Mouse (Mus musculus): ENCODE data around the gene Snx29.
"Not testable (repeated sequence)": the region's sequence is repeated elsewhere in the genome, so short reads cannot be mapped to it uniquely, and the experiment has no call there.

The Snx29 gene

GRCm38 (mm10) chr16:11322409-11323323, at the start of gene Snx29:
TSS of gene Snx29 (plus strand) at chr16:11322908.
- peak; percentile 94 for DNase-seq (ENCODE audit: low read depth, low spot score)

- DNase-seq (ENCODE audit: low read depth, low spot score) = no peak
These were observed 45.8 kb upstream of the Snx29 start for GRCm38 (mm10) chr16:11276888-11277287.

GRCm38 (mm10) chr16:11278778-11279177, 43.9 kb upstream of the Snx29 start:
- DNase-seq (ENCODE audit: low read depth, low spot score) = no peak

GRCm38 (mm10) chr16:11282655-11283232, 40.0 kb upstream of the Snx29 start:
- no peak for DNase-seq (ENCODE audit: low read depth, low spot score)

- peak; percentile 65 for DNase-seq (ENCODE audit: low read depth, low spot score)
These were observed 37.8 kb upstream of the Snx29 start for GRCm38 (mm10) chr16:11284881-11285280.

GRCm38 (mm10) chr16:11285949-11286348, 36.8 kb upstream of the Snx29 start:
- DNase-seq (ENCODE audit: low read depth, low spot score) = peak; percentile 20

- DNase-seq (ENCODE audit: low read depth, low spot score) = not testable (repeated sequence)
These were observed 33.8 kb upstream of the Snx29 start for GRCm38 (mm10) chr16:11288873-11289272.

GRCm38 (mm10) chr16:11295583-11295982, 27.1 kb upstream of the Snx29 start:
- DNase-seq (ENCODE audit: low read depth, low spot score) = not testable (repeated sequence)

- peak; percentile 40 for DNase-seq (ENCODE audit: low read depth, low spot score)
These were observed 25.0 kb upstream of the Snx29 start for GRCm38 (mm10) chr16:11297700-11298099.

- DNase-seq (ENCODE audit: low read depth, low spot score) = no peak
These were observed 19.0 kb upstream of the Snx29 start for GRCm38 (mm10) chr16:11303741-11304140.

- no peak for DNase-seq (ENCODE audit: low read depth, low spot score)
These were observed 17.2 kb upstream of the Snx29 start for GRCm38 (mm10) chr16:11305531-11305930.

GRCm38 (mm10) chr16:11313512-11313911, 9.2 kb upstream of the Snx29 start, which contains the start of gene Tnfrsf17:
TSS of gene Tnfrsf17 (plus strand) at chr16:11313812.
- no peak for DNase-seq (ENCODE audit: low read depth, low spot score)

- DNase-seq (ENCODE audit: low read depth, low spot score) = no peak
These were observed 6.9 kb upstream of the Snx29 start for GRCm38 (mm10) chr16:11315786-11316320.

GRCm38 (mm10) chr16:11316748-11317147, 6.0 kb upstream of the Snx29 start:
- no peak for DNase-seq (ENCODE audit: low read depth, low spot score)

GRCm38 (mm10) chr16:11317324-11317723, 5.4 kb upstream of the Snx29 start:
- no peak for DNase-seq (ENCODE audit: low read depth, low spot score)

- peak; percentile 21 for DNase-seq (ENCODE audit: low read depth, low spot score)
These were observed 780 bp downstream of the Snx29 start for GRCm38 (mm10) chr16:11323324-11324051.

GRCm38 (mm10) chr16:11330081-11330800, 7.5 kb downstream of the Snx29 start:
- DNase-seq (ENCODE audit: low read depth, low spot score) = no peak

- no peak for DNase-seq (ENCODE audit: low read depth, low spot score)
These were observed 8.3 kb downstream of the Snx29 start for GRCm38 (mm10) chr16:11331030-11331429.

- no peak for DNase-seq (ENCODE audit: low read depth, low spot score)
These were observed 20.6 kb downstream of the Snx29 start for GRCm38 (mm10) chr16:11343292-11343815.

- DNase-seq (ENCODE audit: low read depth, low spot score) = no peak
These were observed 29.2 kb downstream of the Snx29 start for GRCm38 (mm10) chr16:11351903-11352302.

GRCm38 (mm10) chr16:11359173-11359572, 36.5 kb downstream of the Snx29 start:
- no peak for DNase-seq (ENCODE audit: low read depth, low spot score)

Data from CD4-positive helper T cell, adult 2 months (primary cell).